Mouse (Mus musculus): Measurements from ENCODE around the gene Tmem126b.

The Tmem126b gene

DNA sequence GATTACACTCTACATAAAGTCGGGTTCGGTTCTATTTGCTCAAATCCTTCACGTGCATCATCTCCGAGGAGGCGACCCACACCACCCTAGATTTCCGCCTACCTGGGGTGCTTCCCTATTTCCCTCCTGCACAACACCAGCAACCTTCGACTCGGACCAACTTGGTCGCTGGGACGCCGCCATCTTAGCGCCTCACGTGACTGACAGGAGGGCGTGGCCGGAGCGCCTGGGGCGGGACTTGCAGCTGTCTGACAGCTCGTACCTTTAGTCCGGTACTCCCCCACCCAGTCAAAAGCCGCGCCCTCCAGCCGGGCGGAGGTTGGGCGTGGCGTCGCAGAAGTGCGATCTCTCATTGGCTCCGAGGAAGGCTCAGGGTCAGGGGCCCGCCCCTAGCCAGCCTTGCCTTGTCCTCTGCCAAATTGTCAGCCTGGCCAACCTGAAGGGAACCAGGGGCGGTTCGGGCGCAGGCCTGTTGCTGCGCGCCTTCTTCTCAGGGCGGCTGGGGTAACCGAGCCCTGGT, at the start of gene Tmem126b:
Gene Tmem126b, minus strand, starts transcription at position 209 of the 520 bp plus-strand sequence.
- H3K9me3 ChIP-seq (ENCODE audit: low read length): no peaks in the 10 kb centered on the region

GRCm38 (mm10) chr7:90512293-90512692, 36.5 kb upstream of the Tmem126b start:
- TF ChIP-seq POU5F1 (IDR thresholded peaks at IDR 0.05; ENCODE audit: borderline replicate concordance, low read length) (no peak), CTCF (conservative IDR thresholded peaks at IDR 0.05; ENCODE audit: low read length) (no peak), NANOG (IDR thresholded peaks at IDR 0.05; ENCODE audit: borderline replicate concordance, low read length) (no peak)

More for the DNA sequence above, at the start of gene Tmem126b:
- no peak for TF ChIP-seq POU5F1 (IDR thresholded peaks at IDR 0.05; ENCODE audit: borderline replicate concordance, low read length)
- TF ChIP-seq NANOG (IDR thresholded peaks at IDR 0.05; ENCODE audit: borderline replicate concordance, low read length): no peak
- TF ChIP-seq CTCF (conservative IDR thresholded peaks at IDR 0.05; ENCODE audit: low read length): no peak
- peaks cover 4% of the 10 kb centered on the region for H3K27me3 ChIP-seq (ENCODE audit: insufficient read depth, low read length)
- H3K4me3 ChIP-seq (replicated peaks; ENCODE audit: low read length): peak within 1 kb of the TSS; percentile 91
- H3K36me3 ChIP-seq (ENCODE audit: insufficient read depth, low read length): peaks cover 12% of the 10 kb centered on the region
- H3K4me1 ChIP-seq (replicated peaks; ENCODE audit: low read depth, low read length): peaks cover 41% of the 10 kb centered on the region

DNA sequence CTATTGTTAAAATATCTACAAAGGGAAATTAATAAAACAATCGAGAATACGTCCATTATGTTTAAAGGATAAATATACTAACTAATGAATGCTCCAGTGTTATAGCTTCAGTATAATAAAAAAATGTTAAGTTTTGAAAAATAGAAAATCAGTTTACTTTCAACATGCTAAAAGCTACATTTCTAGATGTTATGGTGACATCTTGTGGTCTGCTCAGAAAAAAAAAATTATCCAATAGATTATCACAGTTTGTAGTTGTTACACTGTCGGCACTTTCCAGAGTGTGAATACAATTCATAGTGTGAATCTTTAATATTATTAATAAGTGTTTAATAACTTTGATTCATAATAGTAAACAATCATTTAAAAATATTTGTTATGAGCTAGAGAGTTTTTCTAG, 32.3 kb upstream of the Tmem126b start:
- no peaks in the 10 kb centered on the region for H3K36me3 ChIP-seq (ENCODE audit: insufficient read depth, low read length)
- TF ChIP-seq POU5F1 (IDR thresholded peaks at IDR 0.05; ENCODE audit: borderline replicate concordance, low read length) (no peak), CTCF (conservative IDR thresholded peaks at IDR 0.05; ENCODE audit: low read length) (no peak), NANOG (IDR thresholded peaks at IDR 0.05; ENCODE audit: borderline replicate concordance, low read length) (no peak)
- H3K4me3 ChIP-seq (replicated peaks; ENCODE audit: low read length): no peak overlapping the region
- no peaks in the 10 kb centered on the region for H3K9me3 ChIP-seq (ENCODE audit: low read length)
- no peaks in the 10 kb centered on the region for H3K4me1 ChIP-seq (replicated peaks; ENCODE audit: low read depth, low read length)
- no peaks in the 10 kb centered on the region for H3K27me3 ChIP-seq (ENCODE audit: insufficient read depth, low read length)

More at GRCm38 (mm10) chr7:90512293-90512692, 36.5 kb upstream of the Tmem126b start:
- H3K36me3 ChIP-seq (ENCODE audit: insufficient read depth, low read length): no peaks in the 10 kb centered on the region
- no peaks in the 10 kb centered on the region for H3K27me3 ChIP-seq (ENCODE audit: insufficient read depth, low read length)
- no peaks in the 10 kb centered on the region for H3K9me3 ChIP-seq (ENCODE audit: low read length)
- no peaks in the 10 kb centered on the region for H3K4me1 ChIP-seq (replicated peaks; ENCODE audit: low read depth, low read length)
- H3K4me3 ChIP-seq (replicated peaks; ENCODE audit: low read length): no peak overlapping the region

DNA sequence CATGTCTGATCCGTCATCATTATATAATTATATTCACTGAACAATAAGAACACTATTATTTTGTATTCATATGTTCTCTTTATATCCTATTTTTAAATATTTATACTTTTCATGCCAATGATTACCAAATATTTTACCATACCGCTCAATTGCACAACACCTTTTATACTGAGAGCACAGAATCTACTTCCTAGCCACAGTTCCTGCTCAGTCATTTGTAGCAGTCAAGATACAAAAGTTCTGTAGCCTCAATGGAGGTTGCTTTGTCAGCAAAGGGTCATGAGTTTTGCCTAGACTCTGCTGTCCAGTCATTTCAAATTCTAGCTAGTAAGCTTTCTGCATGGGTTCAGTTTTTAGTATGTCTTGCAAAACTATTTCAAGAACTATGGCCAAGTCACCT, 6.8 kb upstream of the Tmem126b start:
- TF ChIP-seq NANOG (IDR thresholded peaks at IDR 0.05; ENCODE audit: borderline replicate concordance, low read length) (no peak), CTCF (conservative IDR thresholded peaks at IDR 0.05; ENCODE audit: low read length) (no peak), POU5F1 (IDR thresholded peaks at IDR 0.05; ENCODE audit: borderline replicate concordance, low read length) (no peak)
- H3K4me3 ChIP-seq (replicated peaks; ENCODE audit: low read length): no peak overlapping the region
- H3K4me1 ChIP-seq (replicated peaks; ENCODE audit: low read depth, low read length): no peaks in the 10 kb centered on the region
- H3K27me3 ChIP-seq (ENCODE audit: insufficient read depth, low read length): no peaks in the 10 kb centered on the region
- no peaks in the 10 kb centered on the region for H3K36me3 ChIP-seq (ENCODE audit: insufficient read depth, low read length)
- H3K9me3 ChIP-seq (ENCODE audit: low read length): no peaks in the 10 kb centered on the region

DNA sequence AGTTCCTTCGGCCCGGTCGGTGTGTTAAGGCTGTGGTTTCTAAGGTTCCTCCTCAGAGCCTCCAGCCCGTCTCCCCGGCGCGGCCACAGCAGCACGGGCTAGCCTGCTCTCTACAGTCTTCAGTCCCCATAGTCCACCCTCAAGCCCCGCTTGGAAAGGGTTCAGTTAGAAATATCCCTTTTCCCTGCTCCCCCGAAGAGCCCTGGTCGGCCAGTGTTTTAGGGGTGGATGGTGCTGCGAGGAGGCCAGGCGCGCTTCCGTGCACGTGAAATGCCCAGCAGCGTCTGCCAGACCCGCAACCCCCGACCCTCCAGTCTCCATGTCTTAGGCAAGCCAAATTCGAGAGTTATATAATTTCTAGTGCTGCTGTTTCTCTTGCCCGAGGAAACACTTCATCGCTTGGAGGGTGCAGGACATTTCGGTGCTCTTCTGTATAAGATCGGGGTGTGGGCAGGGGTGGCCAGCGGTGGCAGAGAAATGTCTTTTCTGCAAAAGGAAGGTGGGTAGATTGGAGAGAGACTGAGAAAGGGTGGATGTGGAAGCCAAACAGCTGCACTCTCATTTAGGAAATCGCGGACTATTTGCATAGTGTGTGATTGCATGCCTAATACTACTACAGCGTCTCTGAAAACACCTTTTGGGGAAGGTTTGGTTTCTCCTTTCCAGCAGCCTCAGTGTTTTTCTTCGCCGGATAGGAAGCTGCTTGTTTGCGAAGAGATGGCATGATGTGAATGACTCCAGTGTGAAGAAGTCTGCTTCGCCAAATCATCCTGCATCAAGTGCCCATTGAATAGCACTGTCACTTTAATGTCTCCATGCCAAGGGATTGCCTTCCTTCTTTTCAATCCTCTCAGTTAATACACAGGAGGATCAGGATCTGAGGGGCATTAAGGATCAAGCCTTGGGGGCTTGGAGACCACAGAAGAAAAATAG, 778 bp upstream of the Tmem126b start, which contains the start of gene Dlg2:
Gene Dlg2, plus strand, starts transcription at position 360 of the 933 bp plus-strand sequence.
- TF ChIP-seq CTCF (conservative IDR thresholded peaks at IDR 0.05; ENCODE audit: low read length): no peak
- TF ChIP-seq NANOG (IDR thresholded peaks at IDR 0.05; ENCODE audit: borderline replicate concordance, low read length): no peak
- TF ChIP-seq POU5F1 (IDR thresholded peaks at IDR 0.05; ENCODE audit: borderline replicate concordance, low read length): no peak
- H3K9me3 ChIP-seq (ENCODE audit: low read length): no peaks in the 10 kb centered on the region

GRCm38 (mm10) chr7:90473511-90473910, 2.3 kb downstream of the Tmem126b start:
- TF ChIP-seq CTCF (conservative IDR thresholded peaks at IDR 0.05; ENCODE audit: low read length) (no peak), NANOG (IDR thresholded peaks at IDR 0.05; ENCODE audit: borderline replicate concordance, low read length) (no peak), POU5F1 (IDR thresholded peaks at IDR 0.05; ENCODE audit: borderline replicate concordance, low read length) (no peak)
- H3K36me3 ChIP-seq (ENCODE audit: insufficient read depth, low read length): peaks cover 34% of the 10 kb centered on the region
- peaks cover 4% of the 10 kb centered on the region for H3K27me3 ChIP-seq (ENCODE audit: insufficient read depth, low read length)
- no peaks in the 10 kb centered on the region for H3K9me3 ChIP-seq (ENCODE audit: low read length)
- H3K4me1 ChIP-seq (replicated peaks; ENCODE audit: low read depth, low read length): peaks cover 41% of the 10 kb centered on the region
- H3K4me3 ChIP-seq (replicated peaks; ENCODE audit: low read length): no peak overlapping the region; the same call in 1 of the 2 replicates

More for the DNA sequence above, 778 bp upstream of the Tmem126b start, which contains the start of gene Dlg2:
- H3K4me3 ChIP-seq (replicated peaks; ENCODE audit: low read length): peak within 1 kb of the TSS; percentile 91
- peaks cover 7% of the 10 kb centered on the region for H3K36me3 ChIP-seq (ENCODE audit: insufficient read depth, low read length)
- peaks cover 41% of the 10 kb centered on the region for H3K4me1 ChIP-seq (replicated peaks; ENCODE audit: low read depth, low read length)
- H3K27me3 ChIP-seq (ENCODE audit: insufficient read depth, low read length): peaks cover 4% of the 10 kb centered on the region

DNA sequence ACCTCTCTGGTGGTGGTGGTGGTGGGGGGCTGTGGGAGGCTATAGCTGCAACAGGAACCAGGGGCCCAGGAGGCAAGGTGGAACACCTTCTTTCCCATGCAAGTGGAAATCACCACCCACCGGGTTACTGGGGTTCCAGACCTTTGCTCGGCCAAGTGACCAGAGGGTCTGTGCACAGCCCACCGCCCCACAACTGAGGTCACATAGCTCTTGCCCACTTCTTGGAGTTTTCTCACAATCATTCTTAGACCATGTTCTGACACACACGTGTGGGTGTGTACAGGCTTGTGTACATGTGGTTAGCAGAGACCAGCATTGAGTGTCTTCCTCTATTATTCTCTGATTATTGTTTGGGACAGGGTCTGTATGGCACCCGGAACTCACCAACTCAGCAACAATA, 14.4 kb downstream of the Tmem126b start:
- TF ChIP-seq NANOG (IDR thresholded peaks at IDR 0.05; ENCODE audit: borderline replicate concordance, low read length): no peak
- no peak for TF ChIP-seq POU5F1 (IDR thresholded peaks at IDR 0.05; ENCODE audit: borderline replicate concordance, low read length)
- no peak for TF ChIP-seq CTCF (conservative IDR thresholded peaks at IDR 0.05; ENCODE audit: low read length)
- H3K27me3 ChIP-seq (ENCODE audit: insufficient read depth, low read length): peaks cover 2% of the 10 kb centered on the region
- peaks cover 32% of the 10 kb centered on the region for H3K4me1 ChIP-seq (replicated peaks; ENCODE audit: low read depth, low read length)
- H3K4me3 ChIP-seq (replicated peaks; ENCODE audit: low read length): peak overlapping the region; percentile 43
- H3K36me3 ChIP-seq (ENCODE audit: insufficient read depth, low read length): no peaks in the 10 kb centered on the region; the same call in 1 of the 2 replicates
- no peaks in the 10 kb centered on the region for H3K9me3 ChIP-seq (ENCODE audit: low read length)

GRCm38 (mm10) chr7:90460930-90461329, 14.9 kb downstream of the Tmem126b start:
- peaks cover 37% of the 10 kb centered on the region for H3K4me1 ChIP-seq (replicated peaks; ENCODE audit: low read depth, low read length)
- H3K36me3 ChIP-seq (ENCODE audit: insufficient read depth, low read length): no peaks in the 10 kb centered on the region
- no peak for TF ChIP-seq NANOG (IDR thresholded peaks at IDR 0.05; ENCODE audit: borderline replicate concordance, low read length)
- TF ChIP-seq POU5F1 (IDR thresholded peaks at IDR 0.05; ENCODE audit: borderline replicate concordance, low read length): no peak
- TF ChIP-seq CTCF (conservative IDR thresholded peaks at IDR 0.05; ENCODE audit: low read length): peak; percentile 31
- peak overlapping the region; percentile 43 for H3K4me3 ChIP-seq (replicated peaks; ENCODE audit: low read length)
- peaks cover 2% of the 10 kb centered on the region for H3K27me3 ChIP-seq (ENCODE audit: insufficient read depth, low read length)
- H3K9me3 ChIP-seq (ENCODE audit: low read length): no peaks in the 10 kb centered on the region

Data from E14TG2a.4 (cell line).